9 mouse cellular contexts compared by ENCODE assay signal in genomic region chr2:32927624-32928234, GRCm38 (mm10). TPM values are rescaled to one million over a fixed set of nuclear protein-coding genes. Genes with fewer than 3 reads are reported as not detected.
A peak's percentile ranks its signal among the peaks of the same experiment; 100 is the strongest.
DNase-seq lines count a peak whose midpoint lies in the region; ATAC-seq and TF ChIP-seq lines count a peak whose summit lies in the region.
"Had no signal": no experiment of that assay in that cellular context is flagged by ENCODE, and none has a peak within 500 bp of the region (broad histone marks: within the 10 kb centered on the region; RNA-seq: fewer than 3 reads in every experiment).

No protein-coding gene starts in this region.

- H3K4me2 ChIP-seq in kidney, postnatal 0 days (ENCODE audit: low read length): no peak overlapping the region
- H3K4me2 ChIP-seq in limb, embryonic 12.5 days: no peak overlapping the region
- peak overlapping the region; percentile 20 for H3K4me2 ChIP-seq in myocyte (ENCODE audit: low read depth)
- H3K4me2 ChIP-seq: embryonic facial prominence, embryonic 12.5 days had no signal

- no peaks in the 10 kb centered on the region for H3K79me2 ChIP-seq in myocyte (ENCODE audit: control insufficient read depth, insufficient read depth)

- 73% methylated on average over 15 of the region's 15 CpGs for WGBS in kidney, postnatal 0 days
- 76% methylated on average over 15 of the region's 15 CpGs for WGBS in limb, embryonic 12.5 days

- no peaks in the 10 kb centered on the region for H3K27me3 ChIP-seq in kidney, postnatal 0 days (ENCODE audit: insufficient read depth, low read length)
- no peaks in the 10 kb centered on the region for H3K27me3 ChIP-seq in limb, embryonic 12.5 days
- H3K27me3 ChIP-seq in myocyte (ENCODE audit: control insufficient read depth, insufficient read depth, insufficient read length): no peaks in the 10 kb centered on the region
- H3K27me3 ChIP-seq: embryonic facial prominence, embryonic 12.5 days had no signal

- H3K4me1 ChIP-seq in kidney, postnatal 0 days (replicated peaks; ENCODE audit: insufficient read depth, low read length): no peaks in the 10 kb centered on the region
- 0 out of 2 replicates have a peak, but pooled peaks cover 4% of the 10 kb centered on the region for H3K4me1 ChIP-seq in limb, embryonic 12.5 days (replicated peaks)
- H3K4me1 ChIP-seq: embryonic facial prominence, embryonic 12.5 days had no signal

- TF ChIP-seq POLR2A in myocyte (IDR thresholded peaks at IDR 0.05; ENCODE audit: insufficient read length, low read depth): no peak

- DNase-seq in adrenal gland, adult 2 months: peak; percentile 21
- DNase-seq in adrenal gland, postnatal 10 days: no peak
- DNase-seq in kidney, postnatal 0 days (ENCODE audit: low spot score): no peak
- no peak for DNase-seq in kidney, postnatal 4 days
- DNase-seq in left cerebral cortex, adult 11 months (ENCODE audit: low spot score): no peak
- DNase-seq in left cerebral cortex, adult 9 months (ENCODE audit: low spot score in 2 of 2): no peak

- ATAC-seq in kidney, postnatal 0 days (replicated peaks; ENCODE audit: low FRiP score, low read depth): 0 out of 2 replicates have a peak, but pooled peaks have one; percentile 2
- 0 out of 2 replicates have a peak, but pooled peaks have one; percentile 8 for ATAC-seq in limb, embryonic 12.5 days (ENCODE audit: insufficient number of reproducible peaks, insufficient read depth, low FRiP score, low TSS enrichment, low read depth)

- H3K9ac ChIP-seq in kidney, postnatal 0 days (ENCODE audit: low read depth, low read length): no peak overlapping the region
- 0 out of 2 replicates have a peak overlapping the region, but pooled peaks have one; percentile 3 for H3K9ac ChIP-seq in limb, embryonic 12.5 days (replicated peaks)
- H3K9ac ChIP-seq: embryonic facial prominence, embryonic 12.5 days had no signal

- H3K4me3 ChIP-seq in kidney, postnatal 0 days (replicated peaks; ENCODE audit: low read depth, low read length): no peak overlapping the region
- no peak overlapping the region for H3K4me3 ChIP-seq in limb, embryonic 12.5 days (replicated peaks)
- no peak overlapping the region for H3K4me3 ChIP-seq in myocyte
- H3K4me3 ChIP-seq: embryonic facial prominence, embryonic 12.5 days had no signal

- H3K27ac ChIP-seq in kidney, postnatal 0 days: no peak overlapping the region
- no peak overlapping the region for H3K27ac ChIP-seq in limb, embryonic 12.5 days
- H3K27ac ChIP-seq: embryonic facial prominence, embryonic 12.5 days had no signal

- no peak overlapping the region for H3ac ChIP-seq in myocyte (ENCODE audit: control insufficient read depth, insufficient read length)

- peaks cover 26% of the 10 kb centered on the region for H3K36me3 ChIP-seq in kidney, postnatal 0 days (ENCODE audit: insufficient read depth, low read length)
- H3K36me3 ChIP-seq in limb, embryonic 12.5 days: peaks cover 53% of the 10 kb centered on the region
- peaks cover 9% of the 10 kb centered on the region for H3K36me3 ChIP-seq in myocyte (ENCODE audit: control insufficient read depth, insufficient read depth)

- TF ChIP-seq CTCF in kidney, postnatal 0 days (IDR thresholded peaks at IDR 0.05; ENCODE audit: low read depth): no peak

- H3K9me3 ChIP-seq in kidney, postnatal 0 days (replicated peaks; ENCODE audit: low read length): no peaks in the 10 kb centered on the region
- H3K9me3 ChIP-seq in limb, embryonic 12.5 days: no peaks in the 10 kb centered on the region
- H3K9me3 ChIP-seq: embryonic facial prominence, embryonic 12.5 days had no signal

TF ChIP-seq in myocyte, 11 proteins besides CTCF, POLR2A, EP300 and RAD21:
- TF ChIP-seq SRF (IDR thresholded peaks at IDR 0.05; ENCODE audit: control insufficient read depth, insufficient read length, low read depth) (no peak), CEBPB (IDR thresholded peaks at IDR 0.05; ENCODE audit: insufficient read depth, poor library complexity, severe bottlenecking) (peak; percentile 44; the same call in 1 of the 2 replicates)

RNA-seq across cellular contexts. Expression of gene Rpl12, which starts 33.6 kb away (rescaled TPM):
- 100 to 1,000 TPM; 136 to 149 TPM for total RNA-seq in adrenal gland, adult 2 months (2021)
- 146 and 165 TPM in 2 replicates for polyA plus RNA-seq in adrenal gland, adult 2 months (2012; rRNA removed)
- total RNA-seq in adrenal gland, postnatal 10 days (2021): 100 to 1,000 TPM; 174 to 187 TPM
- 173 and 195 TPM in 2 replicates for polyA plus RNA-seq in kidney, postnatal 0 days (2015; fragmentation: Nextera tagmentation; extraction: Ambion mirVana)
- polyA plus RNA-seq in limb, embryonic 12.5 days (2016; fragmentation: Nextera tagmentation; extraction: Ambion mirVana): 184 and 185 TPM in 2 replicates
- polyA plus RNA-seq in myocyte (2012; fragmentation: generic; extraction: Trizol): 2,628 TPM

RNA-seq across cellular contexts. Expression of gene Lrsam1, which starts 33.7 kb away (rescaled TPM):
- total RNA-seq in adrenal gland, adult 2 months (2021): 10 to 100 TPM; 18.0 to 25.6 TPM
- 24.8 and 26.0 TPM in 2 replicates for polyA plus RNA-seq in adrenal gland, adult 2 months (2012; rRNA removed)
- 10 to 100 TPM; 14.6 to 23.7 TPM for total RNA-seq in adrenal gland, postnatal 10 days (2021)
- polyA plus RNA-seq in kidney, postnatal 0 days (2015; fragmentation: Nextera tagmentation; extraction: Ambion mirVana): 8.6 and 9.0 TPM in 2 replicates
- 10.4 and 11.8 TPM in 2 replicates for polyA plus RNA-seq in limb, embryonic 12.5 days (2016; fragmentation: Nextera tagmentation; extraction: Ambion mirVana)
- 11.5 TPM for polyA plus RNA-seq in myocyte (2012; fragmentation: generic; extraction: Trizol)

RNA-seq across cellular contexts. Expression of gene Fam129b, which starts 51.8 kb away (rescaled TPM):
- total RNA-seq in adrenal gland, adult 2 months (2021): 10 to 100 TPM; 14.8 to 27.4 TPM
- polyA plus RNA-seq in adrenal gland, adult 2 months (2012; rRNA removed): 20.1 and 21.6 TPM in 2 replicates
- total RNA-seq in adrenal gland, postnatal 10 days (2021): 10 to 100 TPM; 28.9 to 30.7 TPM
- polyA plus RNA-seq in kidney, postnatal 0 days (2015; fragmentation: Nextera tagmentation; extraction: Ambion mirVana): 41.1 and 42.2 TPM in 2 replicates
- 48.0 and 48.1 TPM in 2 replicates for polyA plus RNA-seq in limb, embryonic 12.5 days (2016; fragmentation: Nextera tagmentation; extraction: Ambion mirVana)
- polyA plus RNA-seq in myocyte (2012; fragmentation: generic; extraction: Trizol): 204 TPM

RNA-seq across cellular contexts. Expression of gene Slc2a8, which starts 54.2 kb away (rescaled TPM):
- total RNA-seq in adrenal gland, adult 2 months (2021): 10 to 100 TPM; 14.1 to 23.9 TPM
- polyA plus RNA-seq in adrenal gland, adult 2 months (2012; rRNA removed): 525 and 573 TPM in 2 replicates
- 10 to 100 TPM; 20.1 to 23.0 TPM for total RNA-seq in adrenal gland, postnatal 10 days (2021)
- polyA plus RNA-seq in kidney, postnatal 0 days (2015; fragmentation: Nextera tagmentation; extraction: Ambion mirVana): 36.8 and 37.1 TPM in 2 replicates
- polyA plus RNA-seq in limb, embryonic 12.5 days (2016; fragmentation: Nextera tagmentation; extraction: Ambion mirVana): 25.4 and 25.7 TPM in 2 replicates
- polyA plus RNA-seq in myocyte (2012; fragmentation: generic; extraction: Trizol): 13.5 TPM

Comparison
In these comparisons a context has a peak if more than half of its experiments do, and no peak if none do; other contexts are left out.
1. RNA of gene Rpl12, which starts 33.6 kb away (polyA plus RNA-seq): 2,628 TPM in myocyte (single experiment); 173 to 195 TPM in kidney, postnatal 0 days, 184 to 185 TPM in limb, embryonic 12.5 days and 146 to 165 TPM in adrenal gland, adult 2 months; every median in the first group is over 10 times any median in the second.